Mouse (Mus musculus): ENCODE measurements around the gene Tlk2.
A peak's percentile ranks its signal among the peaks of the same experiment; 100 is the strongest.

Tlk2 gene

DNA sequence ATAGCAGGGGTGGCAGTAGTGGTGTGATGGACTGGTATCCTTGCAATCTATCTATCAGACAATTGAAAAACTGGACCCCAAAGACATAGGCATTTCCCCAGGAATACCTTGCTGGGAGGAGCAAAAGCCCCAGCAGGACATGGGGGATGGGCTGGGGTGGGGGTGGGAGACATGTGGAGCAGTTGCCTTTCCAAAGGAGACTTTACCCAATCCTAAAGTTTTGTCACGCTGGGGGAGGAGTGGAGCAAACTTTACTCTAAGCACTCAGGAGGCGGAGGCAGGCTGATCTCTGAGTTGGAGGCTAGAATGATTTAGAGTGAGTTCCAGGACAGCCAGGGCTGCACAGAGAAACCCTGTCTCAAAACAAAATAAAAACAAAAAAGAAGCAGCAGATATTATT, 17.2 kb upstream of the Tlk2 start:
- DNase-seq (ENCODE audit: low read depth in 1 of 2, low spot score in 2 of 2): no peak

- no peak for DNase-seq (ENCODE audit: low read depth in 1 of 2, low spot score in 2 of 2)
Observed at GRCm38 (mm10) chr11:105164516-105165510, 13.8 kb upstream of the Tlk2 start.

DNA sequence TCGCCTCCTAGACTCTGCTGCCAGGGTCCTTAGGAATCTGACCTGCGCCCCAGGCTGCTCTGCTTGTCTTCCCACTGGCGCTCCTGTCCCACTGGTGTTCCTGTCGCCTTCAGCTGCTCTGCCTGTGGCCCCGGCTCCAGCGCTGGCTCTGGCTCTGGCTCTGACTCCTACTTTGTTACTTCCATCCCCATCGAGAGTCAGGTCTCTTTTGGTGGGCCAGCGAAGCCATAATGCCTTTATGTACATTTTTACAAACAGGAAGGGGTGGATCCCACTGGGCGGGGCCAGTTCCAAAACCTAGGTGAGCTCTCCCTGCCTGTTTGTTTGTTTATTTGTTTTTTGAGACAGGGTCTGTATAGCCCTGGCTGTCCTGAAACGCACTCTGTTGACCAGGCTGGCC, 11.8 kb upstream of the Tlk2 start:
- DNase-seq (ENCODE audit: low read depth in 1 of 2, low spot score in 2 of 2): no peak

DNA sequence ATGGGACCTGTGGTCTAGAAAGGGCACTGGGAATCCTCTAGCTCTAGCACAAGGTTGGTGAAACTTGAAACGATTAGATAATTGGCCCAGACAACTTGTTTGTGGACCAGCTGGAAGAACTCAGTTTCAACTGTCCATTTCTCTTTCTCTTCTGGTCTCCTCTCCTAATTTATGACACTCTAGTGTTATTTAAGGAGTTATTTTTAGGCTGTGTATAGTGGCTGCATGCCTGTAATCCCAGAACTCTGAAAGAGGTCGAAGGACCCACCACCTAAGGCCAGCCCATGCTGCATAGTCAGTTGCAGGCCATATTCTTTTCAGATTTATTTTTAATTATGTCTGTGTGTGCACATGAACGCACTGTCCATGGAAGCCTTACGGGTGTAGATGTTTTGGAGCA, 916 bp downstream of the Tlk2 start:
- DNase-seq (ENCODE audit: low read depth in 1 of 2, low spot score in 2 of 2): no peak

DNA sequence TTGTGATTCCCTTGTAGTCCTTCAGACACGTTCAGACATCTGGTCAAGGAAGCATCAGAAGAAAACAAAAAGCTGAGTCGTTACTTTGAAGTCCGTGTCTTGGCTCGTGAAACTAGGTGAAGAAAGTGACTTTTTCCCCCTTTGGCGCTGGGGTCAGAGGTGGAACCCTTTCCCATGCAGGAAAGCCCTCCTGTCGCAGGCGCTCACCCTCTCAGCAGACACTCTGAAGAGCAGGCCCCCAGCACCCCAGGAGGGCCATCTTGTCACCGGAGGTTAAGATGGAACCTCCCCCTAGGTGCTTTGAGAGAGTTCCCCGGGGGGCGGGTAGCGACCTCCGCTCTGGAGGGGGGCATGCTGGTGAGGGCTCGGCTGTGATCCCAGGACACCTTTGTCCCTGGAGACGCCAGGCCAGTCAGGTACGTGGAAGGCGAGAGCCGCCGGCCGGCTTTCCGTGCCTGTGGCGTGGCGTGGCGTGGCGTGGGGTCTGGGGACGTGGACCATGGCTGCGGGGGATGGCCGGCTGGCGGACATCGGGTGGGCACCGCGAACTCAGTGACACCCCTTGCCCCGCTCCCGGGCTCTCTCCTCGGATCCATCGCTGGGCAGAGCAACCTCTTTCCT, 2.0 kb downstream of the Tlk2 start:
- peak in 1 of 2 experiments; percentile 2 for DNase-seq (ENCODE audit: low read depth in 1 of 2, low spot score in 2 of 2)

GRCm38 (mm10) chr11:105181126-105181637, 2.6 kb downstream of the Tlk2 start:
- DNase-seq (ENCODE audit: low read depth in 1 of 2, low spot score in 2 of 2): peak; percentile 35 to 76

DNA sequence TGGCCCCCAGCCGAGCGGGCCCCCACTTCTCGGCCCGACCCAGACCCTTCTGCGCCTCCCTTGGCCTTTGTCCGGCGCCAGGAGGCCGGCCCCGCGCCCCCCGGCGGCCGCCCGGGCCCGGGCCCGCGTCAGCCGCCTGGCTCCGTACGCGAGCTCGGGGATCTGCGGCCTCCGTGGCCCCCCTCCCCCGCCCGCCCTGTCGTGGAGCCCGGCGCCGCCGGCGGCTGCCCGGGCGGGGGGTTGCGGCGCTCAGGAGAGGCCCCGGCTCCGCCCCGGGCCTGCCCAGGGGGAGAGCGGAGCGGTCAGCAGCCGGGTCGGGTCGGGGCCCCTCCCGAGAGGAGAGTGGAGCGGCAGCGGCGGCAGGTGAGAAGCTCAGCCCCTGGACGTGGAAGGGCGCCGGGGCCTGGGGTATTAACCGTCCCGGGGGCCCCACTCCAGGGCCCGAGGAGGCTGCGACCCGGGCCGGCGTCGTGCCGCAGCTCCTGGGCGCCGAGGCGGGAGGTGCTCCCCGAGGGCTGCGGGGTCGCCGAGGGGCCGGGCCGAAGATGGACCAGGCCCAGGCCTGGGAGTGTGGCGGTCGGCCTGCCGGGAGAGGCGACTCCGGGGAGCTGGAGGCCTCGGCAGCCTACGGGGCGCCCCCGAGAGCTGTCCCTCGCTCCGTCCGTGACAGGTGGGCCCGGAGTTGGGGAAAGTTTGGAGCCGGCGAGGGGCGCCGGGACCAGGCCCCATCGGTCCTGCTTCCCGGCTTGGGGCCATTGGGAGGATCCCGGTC, 3.3 kb downstream of the Tlk2 start:
- peak in 1 of 2 experiments; percentile 33 for DNase-seq (ENCODE audit: low read depth in 1 of 2, low spot score in 2 of 2)

DNA sequence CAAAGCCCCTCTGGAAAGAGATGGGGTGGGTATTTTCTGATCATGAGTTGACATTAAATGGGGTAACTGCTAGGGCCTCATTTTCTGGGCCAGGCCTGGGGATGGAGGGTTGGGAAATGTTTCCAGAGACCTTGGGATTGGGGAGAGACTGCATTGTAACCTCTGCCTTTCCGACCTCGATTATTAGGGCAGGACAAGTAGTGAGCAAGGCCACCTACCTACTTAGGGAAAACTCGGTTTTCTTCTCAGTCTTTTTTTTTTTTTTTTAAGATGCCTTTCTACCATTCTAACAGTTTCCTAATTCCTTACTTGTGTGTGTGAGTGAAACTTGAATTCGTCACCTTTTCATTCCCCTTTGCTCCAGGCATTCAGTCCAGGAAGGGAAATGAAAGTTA, 3.9 kb downstream of the Tlk2 start:
- no peak for DNase-seq (ENCODE audit: low read depth in 1 of 2, low spot score in 2 of 2)

DNA sequence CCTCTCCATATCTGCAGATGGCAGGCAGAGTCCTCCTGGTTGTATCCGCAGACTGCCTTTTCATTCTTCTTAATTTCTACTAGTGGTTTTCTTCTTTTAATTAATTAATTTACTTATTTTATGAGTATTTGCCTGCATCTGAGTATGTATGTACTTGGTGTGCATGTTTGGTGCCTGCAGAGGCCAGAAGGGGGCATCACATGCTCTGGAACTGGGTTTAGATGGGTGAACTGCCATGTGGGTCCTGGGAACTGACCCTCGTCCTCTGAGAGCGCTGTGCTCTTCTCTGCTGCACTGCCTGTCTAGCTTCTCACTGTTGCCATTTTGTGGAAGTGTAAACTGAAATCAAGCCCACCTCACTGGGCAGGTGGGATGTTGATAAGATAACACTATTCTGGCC, 6.1 kb downstream of the Tlk2 start:
- no peak for DNase-seq (ENCODE audit: low read depth in 1 of 2, low spot score in 2 of 2)

- no peak for DNase-seq (ENCODE audit: low read depth in 1 of 2, low spot score in 2 of 2)
Observed at GRCm38 (mm10) chr11:105192186-105192585, 13.6 kb downstream of the Tlk2 start.

DNA sequence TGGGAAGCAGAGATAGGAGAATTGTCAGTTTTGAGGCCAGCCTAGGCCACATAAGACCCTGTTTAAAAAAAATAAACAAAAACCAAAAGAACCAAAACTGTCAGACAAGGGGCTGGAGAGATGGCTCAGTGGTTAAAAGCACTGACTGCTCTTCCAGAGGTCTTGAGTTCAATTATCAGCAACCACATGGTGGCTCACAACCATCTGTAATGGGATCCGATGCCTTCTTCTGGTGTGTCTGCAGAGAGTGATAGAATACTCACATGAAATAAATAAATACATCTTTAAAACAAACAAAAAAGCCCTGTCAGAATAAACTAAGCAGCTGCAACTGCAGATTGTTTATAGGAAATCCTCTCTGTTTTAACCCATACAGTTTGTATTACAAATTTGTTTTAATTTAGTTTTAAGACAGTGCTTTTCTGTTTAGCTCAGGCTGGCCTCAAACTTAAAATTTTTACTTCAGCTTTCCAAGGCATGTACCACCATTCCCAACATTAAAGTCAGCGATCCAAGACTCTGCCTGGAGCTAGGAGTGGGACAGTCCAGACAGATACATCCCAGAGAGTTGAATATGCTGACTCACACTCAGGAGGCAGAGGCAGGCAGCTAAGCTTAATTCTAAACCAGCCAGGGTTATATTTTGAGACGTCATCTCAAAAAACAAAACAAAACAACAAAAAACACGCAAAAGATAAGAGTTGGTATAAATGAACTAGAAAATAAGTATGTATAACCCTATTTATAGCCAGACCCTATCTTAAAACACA, 18.5 kb downstream of the Tlk2 start:
- DNase-seq (ENCODE audit: low read depth in 1 of 2, low spot score in 2 of 2): no peak

GRCm38 (mm10) chr11:105202403-105202802, 23.8 kb downstream of the Tlk2 start:
- DNase-seq (ENCODE audit: low read depth in 1 of 2, low spot score in 2 of 2): no peak

GRCm38 (mm10) chr11:105210007-105210406, 31.4 kb downstream of the Tlk2 start:
- no peak for DNase-seq (ENCODE audit: low read depth in 1 of 2, low spot score in 2 of 2)

DNA sequence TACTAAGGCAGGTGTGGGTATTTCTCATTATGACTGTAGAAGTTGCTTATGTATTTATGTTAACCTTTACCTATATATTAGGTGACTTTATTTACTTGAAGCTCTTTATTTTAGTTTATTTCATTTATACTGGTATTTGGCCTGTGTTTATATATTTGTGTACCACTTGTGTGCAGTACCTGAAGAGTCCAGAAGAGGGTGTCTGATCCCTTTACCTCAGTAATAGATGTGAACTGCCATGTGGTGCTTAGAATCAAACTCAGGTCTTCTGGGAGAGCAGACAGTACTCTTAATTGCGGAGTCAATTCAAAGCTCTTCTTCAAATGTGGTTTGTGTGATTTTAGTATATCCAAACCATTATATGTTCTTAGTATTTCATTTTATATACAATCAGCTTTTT, 35.6 kb downstream of the Tlk2 start:
- no peak for DNase-seq (ENCODE audit: low read depth in 1 of 2, low spot score in 2 of 2)

DNA sequence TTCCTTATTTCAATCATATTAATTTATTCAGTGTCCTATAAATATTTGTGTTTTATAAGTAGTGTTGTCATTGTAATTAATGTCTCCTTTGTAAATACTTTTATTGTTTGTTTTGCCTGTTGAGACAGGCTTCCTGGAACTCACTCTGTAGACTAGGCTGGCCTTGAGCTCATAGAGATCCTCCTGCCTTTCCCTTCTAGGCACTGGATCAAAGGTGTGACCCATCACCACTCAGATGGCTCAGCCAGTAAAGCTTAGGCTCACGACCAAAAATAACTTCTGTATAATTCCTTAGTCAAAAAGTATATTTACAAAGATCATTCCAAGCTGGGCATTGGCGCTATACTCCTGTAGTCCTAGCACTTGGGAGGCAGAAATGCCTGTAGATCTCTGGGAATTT, 39.2 kb downstream of the Tlk2 start:
- DNase-seq (ENCODE audit: low read depth in 1 of 2, low spot score in 2 of 2): no peak

DNA sequence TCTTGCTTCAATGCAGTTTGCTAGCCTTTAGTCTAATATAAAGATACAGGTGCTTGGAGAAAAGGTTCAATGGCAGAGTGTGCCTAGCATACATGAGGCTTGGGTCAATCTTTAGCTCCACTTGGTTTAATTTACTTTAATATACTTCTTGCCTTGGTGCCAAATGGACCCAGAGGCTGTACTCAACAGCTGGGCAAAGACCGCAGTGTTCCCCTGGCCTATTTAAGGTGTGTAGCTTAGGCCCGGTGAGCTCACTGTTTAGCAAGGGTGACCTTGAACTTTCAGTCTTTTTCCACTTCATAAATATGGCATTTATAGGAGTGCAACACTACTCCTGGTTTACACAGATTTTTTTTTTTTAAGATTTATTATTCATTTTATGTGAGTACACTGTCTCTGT, 55.9 kb downstream of the Tlk2 start:
- no peak for DNase-seq (ENCODE audit: low read depth in 1 of 2, low spot score in 2 of 2)

DNA sequence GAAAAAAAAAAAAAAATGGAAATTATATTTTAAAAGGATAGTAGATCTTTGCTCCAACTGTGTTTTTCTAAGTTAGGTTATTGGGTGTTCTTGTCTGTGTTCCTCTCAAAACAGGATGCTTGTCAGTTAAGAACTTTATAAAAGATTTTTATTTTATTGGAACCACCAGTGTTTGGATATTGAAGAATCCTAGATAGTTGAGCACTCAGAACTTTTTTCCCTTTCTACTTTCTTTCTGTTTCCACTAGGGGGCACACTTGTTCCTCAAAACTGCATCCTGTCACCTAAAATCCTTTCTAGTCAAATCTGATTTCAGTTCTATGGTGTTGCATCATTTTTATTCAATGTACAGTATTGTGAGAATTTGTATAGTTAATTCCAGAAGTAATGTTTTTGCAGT, 62.4 kb downstream of the Tlk2 start:
- DNase-seq (ENCODE audit: low read depth in 1 of 2, low spot score in 2 of 2): no peak

GRCm38 (mm10) chr11:105246369-105246768, 67.8 kb downstream of the Tlk2 start:
- no peak for DNase-seq (ENCODE audit: low read depth in 1 of 2, low spot score in 2 of 2)

DNA sequence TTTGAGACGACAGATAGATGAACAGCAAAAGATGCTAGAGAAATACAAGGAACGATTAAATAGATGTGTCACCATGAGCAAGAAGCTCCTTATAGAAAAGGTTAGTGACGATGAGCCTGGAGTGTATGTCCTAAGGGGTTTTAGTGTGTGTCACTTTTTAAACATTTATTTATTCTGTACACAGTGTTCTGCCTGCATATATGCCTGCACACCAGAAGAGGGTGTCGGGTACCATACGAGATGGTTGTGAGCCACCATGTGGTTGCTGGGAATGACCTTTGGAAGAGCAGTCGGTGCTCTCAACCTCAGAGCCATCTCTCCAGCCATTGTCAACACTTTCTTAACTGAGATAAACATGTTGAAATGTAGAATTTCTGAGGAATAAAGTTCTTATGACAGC, 68.2 kb downstream of the Tlk2 start:
- DNase-seq (ENCODE audit: low read depth in 1 of 2, low spot score in 2 of 2): no peak

GRCm38 (mm10) chr11:105247321-105247720, 68.7 kb downstream of the Tlk2 start:
- DNase-seq (ENCODE audit: low read depth in 1 of 2, low spot score in 2 of 2): no peak

- no peak for DNase-seq (ENCODE audit: low read depth in 1 of 2, low spot score in 2 of 2)
Observed at GRCm38 (mm10) chr11:105259733-105260132, 81.1 kb downstream of the Tlk2 start.

Data from monocyte, adult 2 months (primary cell).